Mouse (Mus musculus): ENCODE data around the gene Pde3a. TPM values are rescaled to one million over a fixed set of nuclear protein-coding genes. Genes with fewer than 3 reads are reported as not detected.

Pde3a gene
- polyA plus RNA-seq, 1 experiment from 2014 or later, result 7.4 TPM

- Histone ChIP-seq H3K4me2 (no peak overlapping the region), H3K36me3 (ENCODE audit: insufficient read depth) (no peaks in the 10 kb centered on the region), H3K9me3 (ENCODE audit: low read depth, low read length) (no peaks in the 10 kb centered on the region), H3K4me1 (ENCODE audit: insufficient read depth) (no peaks in the 10 kb centered on the region), H3K27ac (ENCODE audit: low read depth) (no peak overlapping the region), H3K27me3 (ENCODE audit: insufficient read depth, low read length) (no peaks in the 10 kb centered on the region), H3K4me3 (ENCODE audit: low read depth, low read length) (no peak overlapping the region), H3K9ac (no peak overlapping the region)
- DNase-seq (peak; percentile 54), ATAC-seq (ENCODE audit: insufficient read depth) (no peak)
- TF ChIP-seq CTCF (IDR thresholded peaks at IDR 0.05; ENCODE audit: low read depth), result peak; percentile 58
- WGBS, result 55% methylated on average over 8 of the region's 8 CpGs
Measured at GRCm38 (mm10) chr6:141337673-141338072, 88.6 kb downstream of the Pde3a start.

GRCm38 (mm10) chr6:141341385-141341784 is 92.3 kb downstream of the Pde3a start:
- no peak overlapping the region for H3K9ac ChIP-seq
- no peak overlapping the region for H3K4me2 ChIP-seq
- ATAC-seq (ENCODE audit: insufficient read depth), result no peak
- H3K9me3 ChIP-seq (ENCODE audit: low read depth, low read length), result no peaks in the 10 kb centered on the region
- H3K27ac ChIP-seq (ENCODE audit: low read depth), result no peak overlapping the region
- H3K4me3 ChIP-seq (ENCODE audit: low read depth, low read length), result no peak overlapping the region
- TF ChIP-seq CTCF (IDR thresholded peaks at IDR 0.05; ENCODE audit: low read depth), result no peak
- H3K4me1 ChIP-seq (ENCODE audit: insufficient read depth), result no peaks in the 10 kb centered on the region
- 52% methylated on average over 2 of the region's 2 CpGs for WGBS
- peak; percentile 58 for DNase-seq
- H3K36me3 ChIP-seq (ENCODE audit: insufficient read depth), result no peaks in the 10 kb centered on the region
- no peaks in the 10 kb centered on the region for H3K27me3 ChIP-seq (ENCODE audit: insufficient read depth, low read length)

DNA sequence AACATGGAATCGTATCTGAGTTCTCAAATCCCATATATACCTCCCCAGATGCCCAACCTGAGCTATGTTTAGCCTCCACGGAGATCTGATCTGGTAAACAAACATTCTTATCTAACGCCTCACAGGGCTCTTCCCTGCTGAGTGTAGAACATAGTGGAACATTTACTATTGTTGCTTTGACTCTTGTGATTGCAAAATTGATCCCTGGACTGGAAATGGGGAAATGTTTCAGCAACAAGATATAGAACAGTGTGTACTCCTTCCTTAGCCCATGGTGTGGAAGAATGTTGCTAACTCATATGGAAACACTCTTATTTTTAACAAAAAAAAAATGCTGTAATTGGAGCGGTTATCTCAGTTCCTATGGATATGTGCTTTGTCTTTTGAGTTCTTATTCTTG is 98.8 kb downstream of the Pde3a start:
- no peak for ATAC-seq (ENCODE audit: insufficient read depth)
- H3K9ac ChIP-seq, result no peak overlapping the region
- H3K27ac ChIP-seq (ENCODE audit: low read depth), result no peak overlapping the region
- no peak for TF ChIP-seq CTCF (IDR thresholded peaks at IDR 0.05; ENCODE audit: low read depth)
- no peak overlapping the region for H3K4me3 ChIP-seq (ENCODE audit: low read depth, low read length)
- no peak for DNase-seq
- H3K4me1 ChIP-seq (ENCODE audit: insufficient read depth), result no peaks in the 10 kb centered on the region
- H3K36me3 ChIP-seq (ENCODE audit: insufficient read depth), result no peaks in the 10 kb centered on the region
- H3K9me3 ChIP-seq (ENCODE audit: low read depth, low read length), result no peaks in the 10 kb centered on the region
- H3K27me3 ChIP-seq (ENCODE audit: insufficient read depth, low read length), result no peaks in the 10 kb centered on the region
- WGBS, result 40% methylated on average over 4 of the region's 4 CpGs
- H3K4me2 ChIP-seq, result no peak overlapping the region

DNA sequence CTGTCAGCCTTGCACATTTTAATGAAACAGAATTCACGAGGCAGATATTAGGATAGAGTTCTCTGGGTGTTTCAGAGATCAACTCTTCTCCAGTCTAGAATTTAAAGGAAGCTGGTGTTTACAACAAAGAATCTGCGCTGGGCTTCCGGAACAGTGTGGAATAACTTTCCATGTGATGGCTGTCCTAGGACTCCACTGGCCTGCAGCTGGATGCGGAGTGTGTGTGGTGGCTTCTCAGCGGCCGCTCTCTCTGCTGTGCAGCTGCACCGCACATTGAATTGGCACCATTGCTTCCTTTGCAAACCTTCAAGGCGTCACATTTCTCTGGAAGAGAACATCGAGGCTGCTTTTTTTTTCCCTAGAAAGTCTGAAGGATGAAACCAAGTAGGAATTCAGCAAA is 99.5 kb downstream of the Pde3a start:
- ATAC-seq (ENCODE audit: insufficient read depth), result peak; percentile 69; the same call in 1 of the 2 replicates

DNA sequence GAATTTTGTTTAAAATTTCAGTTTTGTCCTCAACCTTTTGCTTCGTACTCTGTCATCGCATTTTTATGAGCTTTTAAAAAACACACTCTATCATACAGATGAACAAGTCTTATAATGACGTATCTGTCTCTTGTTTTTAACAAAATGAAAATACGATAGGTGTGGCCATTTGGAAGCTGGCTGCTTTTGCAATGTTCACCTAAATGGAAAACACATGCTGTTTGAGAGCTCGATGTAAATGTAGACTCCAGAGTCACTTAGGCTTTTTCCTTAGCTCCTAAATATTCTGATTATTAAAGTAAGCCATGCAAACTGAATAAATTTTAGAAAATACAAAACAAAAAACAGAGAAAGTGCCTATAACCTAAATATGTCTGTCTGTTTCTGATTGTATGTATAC is 101.2 kb downstream of the Pde3a start:
- H3K27me3 ChIP-seq (ENCODE audit: insufficient read depth, low read length), result no peaks in the 10 kb centered on the region
- H3K4me2 ChIP-seq, result no peak overlapping the region
- 83% methylated on average over 5 of the region's 5 CpGs for whole genome bisulfite sequencing
- H3K4me1 ChIP-seq (ENCODE audit: insufficient read depth), result no peaks in the 10 kb centered on the region
- ATAC-seq (ENCODE audit: insufficient read depth), result no peak
- H3K36me3 ChIP-seq (ENCODE audit: insufficient read depth), result no peaks in the 10 kb centered on the region
- H3K4me3 ChIP-seq (ENCODE audit: low read depth, low read length), result no peak overlapping the region
- H3K9me3 ChIP-seq (ENCODE audit: low read depth, low read length), result no peaks in the 10 kb centered on the region
- TF ChIP-seq CTCF (IDR thresholded peaks at IDR 0.05; ENCODE audit: low read depth), result no peak
- no peak overlapping the region for H3K9ac ChIP-seq
- H3K27ac ChIP-seq (ENCODE audit: low read depth), result no peak overlapping the region
- DNase-seq, result no peak

More for the DNA sequence above, 99.5 kb downstream of the Pde3a start:
- Histone ChIP-seq H3K9me3 (ENCODE audit: low read depth, low read length) (no peaks in the 10 kb centered on the region), H3K36me3 (ENCODE audit: insufficient read depth) (no peaks in the 10 kb centered on the region), H3K4me3 (ENCODE audit: low read depth, low read length) (no peak overlapping the region), H3K27me3 (ENCODE audit: insufficient read depth, low read length) (no peaks in the 10 kb centered on the region), H3K9ac (no peak overlapping the region), H3K4me1 (ENCODE audit: insufficient read depth) (no peaks in the 10 kb centered on the region), H3K27ac (ENCODE audit: low read depth) (no peak overlapping the region), H3K4me2 (no peak overlapping the region)
- no peak for TF ChIP-seq CTCF (IDR thresholded peaks at IDR 0.05; ENCODE audit: low read depth)
- DNase-seq, result peak; percentile 53
- WGBS, result 58% methylated on average over 9 of the region's 9 CpGs

- peak; percentile 11; the same call in 1 of the 2 replicates for ATAC-seq (ENCODE audit: insufficient read depth)
- no peaks in the 10 kb centered on the region for H3K36me3 ChIP-seq (ENCODE audit: insufficient read depth)
- TF ChIP-seq CTCF (IDR thresholded peaks at IDR 0.05; ENCODE audit: low read depth), result no peak
- no peaks in the 10 kb centered on the region for H3K4me1 ChIP-seq (ENCODE audit: insufficient read depth)
- no peak overlapping the region for H3K27ac ChIP-seq (ENCODE audit: low read depth)
- H3K9me3 ChIP-seq (ENCODE audit: low read depth, low read length), result no peaks in the 10 kb centered on the region
- WGBS, result 28% methylated on average over 6 of the region's 6 CpGs
- no peaks in the 10 kb centered on the region for H3K27me3 ChIP-seq (ENCODE audit: insufficient read depth, low read length)
- no peak overlapping the region for H3K9ac ChIP-seq
- no peak overlapping the region for H3K4me2 ChIP-seq
- no peak overlapping the region for H3K4me3 ChIP-seq (ENCODE audit: low read depth, low read length)
- DNase-seq, result peak; percentile 50
Measured at GRCm38 (mm10) chr6:141352277-141352676, 103.2 kb downstream of the Pde3a start.

GRCm38 (mm10) chr6:141363664-141364063 is 114.6 kb downstream of the Pde3a start:
- Histone ChIP-seq H3K9ac (no peak overlapping the region), H3K4me1 (ENCODE audit: insufficient read depth) (no peaks in the 10 kb centered on the region), H3K27me3 (ENCODE audit: insufficient read depth, low read length) (no peaks in the 10 kb centered on the region), H3K9me3 (ENCODE audit: low read depth, low read length) (no peaks in the 10 kb centered on the region), H3K4me3 (ENCODE audit: low read depth, low read length) (no peak overlapping the region), H3K27ac (ENCODE audit: low read depth) (no peak overlapping the region), H3K36me3 (ENCODE audit: insufficient read depth) (no peaks in the 10 kb centered on the region), H3K4me2 (no peak overlapping the region)
- no peak for TF ChIP-seq CTCF (IDR thresholded peaks at IDR 0.05; ENCODE audit: low read depth)
- WGBS, result 94% methylated on average over 3 of the region's 3 CpGs
- no peak for ATAC-seq (ENCODE audit: insufficient read depth)
- no peak for DNase-seq

- Histone ChIP-seq H3K9me3 (ENCODE audit: low read depth, low read length) (no peaks in the 10 kb centered on the region), H3K27me3 (ENCODE audit: insufficient read depth, low read length) (no peaks in the 10 kb centered on the region), H3K36me3 (ENCODE audit: insufficient read depth) (no peaks in the 10 kb centered on the region), H3K27ac (ENCODE audit: low read depth) (no peak overlapping the region), H3K4me2 (no peak overlapping the region), H3K4me3 (ENCODE audit: low read depth, low read length) (no peak overlapping the region), H3K9ac (no peak overlapping the region), H3K4me1 (ENCODE audit: insufficient read depth) (no peaks in the 10 kb centered on the region)
- no peak for TF ChIP-seq CTCF (IDR thresholded peaks at IDR 0.05; ENCODE audit: low read depth)
- peak; percentile 10 for DNase-seq
- ATAC-seq (ENCODE audit: insufficient read depth), result no peak
- 64% methylated on average over 5 of the region's 5 CpGs for WGBS
Measured at GRCm38 (mm10) chr6:141367037-141367436, 118.0 kb downstream of the Pde3a start.
